Mouse (Mus musculus) NIH3T3 (cell line): ENCODE measurements at regions not wholly inside any gene's neighbourhood (a gene's known extent, or its start where the extent isn't known, plus 50 kb on each side); places are given as distances from the start of the nearest gene placed in this dataset.

Experiments
- DNase-seq: peaks from one replicate; pipeline ENCODE4 v3.0.0-alpha.2; 2012; ENCODE audit warnings: low read depth

GRCm38 (mm10) chr3:134105567-134105966, 130.7 kb upstream of the Cxxc4 start:
- DNase-seq, result no peak

GRCm38 (mm10) chr3:134114501-134114900, 121.8 kb upstream of the Cxxc4 start:
- no peak for DNase-seq

DNA sequence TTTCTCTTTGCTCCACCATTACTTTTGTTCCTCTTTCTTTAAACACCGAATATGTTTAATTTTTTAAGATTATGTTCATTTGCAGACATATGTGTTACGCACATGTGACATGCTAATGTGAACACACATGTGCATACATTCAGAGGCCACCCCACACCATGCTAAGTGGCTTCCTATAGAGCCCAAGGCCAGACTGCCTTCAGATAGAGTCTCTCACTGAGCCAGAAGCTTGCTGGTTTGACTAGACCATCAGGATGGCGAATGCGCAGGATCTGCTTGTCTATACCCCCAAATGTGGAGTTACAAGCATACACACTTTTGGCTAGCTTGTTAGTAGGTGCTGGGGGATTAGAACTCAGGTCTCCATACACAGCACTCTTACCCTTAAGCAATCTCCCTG, 121.3 kb upstream of the Cxxc4 start:
- no peak for DNase-seq

- no peak for DNase-seq
Measured at GRCm38 (mm10) chr3:134118898-134119297, 117.4 kb upstream of the Cxxc4 start.

DNA sequence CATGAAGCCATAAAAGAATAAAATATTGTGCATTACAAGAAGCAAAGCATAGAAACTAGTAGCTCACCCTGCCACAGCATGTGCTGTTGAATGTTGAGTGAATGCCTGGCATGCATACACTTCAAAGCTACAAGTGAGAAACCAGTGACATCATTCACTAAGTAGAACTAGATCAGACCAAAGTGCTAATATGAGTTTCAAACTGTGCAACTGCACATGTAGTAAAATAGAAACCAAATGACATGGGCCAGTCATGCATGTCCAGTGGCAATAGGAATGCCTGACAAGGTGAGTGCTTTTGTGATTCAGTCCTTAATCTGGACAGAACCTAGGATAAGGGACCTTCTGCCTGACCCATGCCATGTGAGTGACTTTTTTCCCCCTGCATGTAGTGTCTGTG, 111.3 kb upstream of the Cxxc4 start:
- DNase-seq, result no peak

- DNase-seq, result no peak
Measured at GRCm38 (mm10) chr3:134130412-134130811, 105.9 kb upstream of the Cxxc4 start.

GRCm38 (mm10) chr3:134145251-134145650, 91.0 kb upstream of the Cxxc4 start:
- DNase-seq, result no peak

DNA sequence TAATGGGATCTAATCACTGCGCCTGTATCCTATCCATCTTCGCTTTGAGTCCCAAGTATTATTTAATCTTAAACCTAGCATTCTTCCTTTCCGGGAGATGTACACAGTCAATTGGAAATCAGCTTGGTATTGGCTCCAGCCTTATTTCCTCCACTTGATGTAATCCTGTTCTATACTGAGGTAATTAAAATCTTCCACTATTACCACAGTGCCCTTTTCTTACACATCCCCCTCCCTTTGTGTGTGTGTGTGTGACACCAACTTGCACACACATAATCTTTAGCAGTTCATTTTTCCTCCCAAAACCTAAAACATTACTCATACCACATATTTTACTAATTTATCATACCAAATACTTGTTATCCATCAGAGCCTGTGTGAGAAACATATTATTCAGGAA, 90.3 kb upstream of the Cxxc4 start:
- DNase-seq, result no peak

- no peak for DNase-seq
Measured at GRCm38 (mm10) chr3:134146373-134147224, 89.7 kb upstream of the Cxxc4 start.

DNA sequence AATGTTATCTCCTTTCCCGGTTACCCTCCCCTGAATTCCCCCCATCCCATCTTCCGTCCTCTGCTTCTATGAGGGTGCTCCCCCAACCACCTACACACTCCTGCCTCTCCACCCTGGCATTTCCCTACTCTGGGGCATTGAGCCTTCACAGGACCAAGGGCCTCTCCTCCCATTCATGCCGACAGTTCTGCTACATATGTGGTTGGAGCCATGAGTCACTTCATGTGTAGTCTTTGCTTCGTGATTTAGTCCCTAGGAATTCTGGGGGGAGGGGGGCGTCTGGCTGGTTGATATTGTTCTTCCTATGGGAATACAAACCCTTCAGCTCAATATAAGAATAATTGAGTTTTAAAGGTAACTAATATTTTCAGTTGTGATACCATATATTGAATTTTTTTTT, 74.0 kb upstream of the Cxxc4 start:
- peak; percentile 57 for DNase-seq

DNA sequence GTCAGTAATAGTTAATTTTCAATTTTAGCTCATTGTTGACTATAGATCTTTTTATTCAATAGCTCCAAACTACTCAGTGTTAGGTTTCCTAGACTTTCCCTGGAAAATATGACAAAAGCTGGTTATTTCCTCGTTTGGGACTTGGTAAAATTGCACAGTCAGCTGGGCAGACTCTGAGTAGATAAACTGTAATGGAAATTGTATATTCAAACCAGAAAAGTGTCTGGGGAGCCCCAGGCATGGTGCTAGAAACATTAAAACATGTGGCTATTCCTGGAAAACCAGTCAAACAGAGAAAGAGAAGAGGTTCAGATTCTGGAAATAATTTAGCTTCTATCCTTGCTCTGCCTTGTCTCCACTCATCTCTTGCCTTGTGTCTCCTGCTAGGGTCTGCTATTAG, 66.4 kb upstream of the Cxxc4 start:
- no peak for DNase-seq

DNA sequence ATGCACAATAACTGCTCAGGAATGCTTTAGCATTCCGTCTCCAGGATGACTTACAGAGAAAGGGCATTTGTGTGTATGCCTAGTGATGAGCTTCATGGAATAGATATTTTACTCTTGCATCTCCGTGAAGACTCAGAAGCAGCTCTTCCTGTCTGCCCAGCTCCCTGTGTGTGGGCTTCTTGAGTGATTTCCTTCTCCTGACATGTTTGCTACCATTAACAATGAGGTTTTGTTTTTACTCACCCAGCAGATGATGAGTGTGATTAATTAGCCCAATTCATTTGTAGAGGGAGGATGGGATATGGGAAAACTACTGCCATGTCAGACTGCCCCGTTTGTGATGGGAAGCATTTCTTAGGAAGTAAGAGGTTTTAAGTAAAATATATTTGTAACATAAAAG, 63.9 kb upstream of the Cxxc4 start:
- no peak for DNase-seq

DNA sequence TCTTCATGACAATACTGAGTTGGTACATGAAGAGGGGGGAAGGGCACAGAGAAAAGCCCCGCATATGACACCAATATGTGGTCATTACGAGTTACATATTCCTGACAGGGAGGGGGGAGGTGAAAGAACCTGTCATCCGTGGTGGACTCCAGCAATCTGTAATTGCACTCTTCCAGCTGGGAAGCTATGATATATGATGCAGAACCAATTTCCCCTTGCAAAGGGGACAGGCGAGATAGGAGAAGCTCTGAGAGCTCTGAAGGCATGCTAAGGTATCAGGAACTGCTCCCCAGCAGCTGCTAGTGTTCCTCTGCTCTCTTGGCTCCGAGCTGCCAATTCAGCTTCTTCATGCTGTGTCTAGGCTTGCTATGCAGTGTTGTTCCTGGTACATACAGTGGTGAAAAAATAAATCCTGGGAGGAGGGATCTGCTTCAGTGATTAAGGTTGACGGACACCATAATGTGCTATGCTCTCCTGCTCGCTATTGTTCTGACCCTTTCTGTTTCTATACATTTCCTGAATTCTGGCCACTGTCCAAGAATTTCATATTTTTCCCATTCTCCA, 57.7 kb upstream of the Cxxc4 start:
- no peak for DNase-seq

DNA sequence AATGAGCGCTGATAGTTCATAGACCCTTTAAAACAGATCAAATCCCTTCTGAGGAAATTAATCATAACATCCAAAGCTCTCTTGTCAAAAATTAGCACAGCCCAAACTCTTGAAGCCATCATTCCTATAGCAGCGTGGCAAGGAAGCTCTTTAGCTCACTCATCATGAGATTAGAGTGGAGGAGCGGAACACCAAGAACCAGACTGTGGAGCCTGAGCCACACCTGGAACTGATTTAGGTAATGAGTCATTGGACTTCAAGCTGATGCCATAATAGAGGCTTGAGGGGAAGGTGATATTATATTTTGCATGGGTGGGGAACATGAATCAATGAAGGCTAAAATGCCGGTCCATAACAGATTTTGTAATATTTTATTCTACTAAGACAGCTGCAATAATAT, 52.2 kb upstream of the Cxxc4 start:
- DNase-seq, result peak; percentile 56
